Mouse (Mus musculus): ENCODE data around the gene Ppm1l. TPM values are rescaled to one million over a fixed set of nuclear protein-coding genes. Genes with fewer than 3 reads are reported as not detected.

Gene Ppm1l
- polyA plus RNA-seq, 1 experiment = 1.4 TPM

DNA sequence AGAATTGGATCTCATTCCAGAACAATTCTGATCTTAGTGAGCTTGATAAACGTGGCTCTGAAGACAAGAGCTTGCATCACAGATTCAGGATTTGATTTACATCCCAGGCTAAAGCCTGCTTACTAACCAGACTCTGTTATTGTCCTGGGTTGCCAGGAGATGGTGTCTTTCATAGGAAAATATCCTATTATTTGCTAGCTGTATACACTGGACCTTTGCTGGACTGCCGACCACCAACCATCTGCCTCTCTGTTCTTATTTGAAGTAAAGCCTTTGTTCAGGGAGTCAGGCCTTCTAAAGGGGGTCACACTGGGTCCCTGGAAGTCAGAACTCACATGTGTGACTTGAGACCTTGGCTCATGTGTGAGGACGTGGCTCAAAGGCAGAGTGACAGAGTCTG is 111.6 kb downstream of the Ppm1l start:
- no peak for TF ChIP-seq POLR2A (IDR thresholded peaks at IDR 0.05; ENCODE audit: low read depth, low read length)
- TF ChIP-seq CTCF (IDR thresholded peaks at IDR 0.05; ENCODE audit: extremely low read depth, insufficient read depth, insufficient read length, insufficient replicate concordance) = no peak
- H3K4me3 ChIP-seq (ENCODE audit: extremely low read depth, insufficient read depth, insufficient read length) = no peak overlapping the region
- 80% methylated on average over 3 of the region's 3 CpGs for WGBS

DNA sequence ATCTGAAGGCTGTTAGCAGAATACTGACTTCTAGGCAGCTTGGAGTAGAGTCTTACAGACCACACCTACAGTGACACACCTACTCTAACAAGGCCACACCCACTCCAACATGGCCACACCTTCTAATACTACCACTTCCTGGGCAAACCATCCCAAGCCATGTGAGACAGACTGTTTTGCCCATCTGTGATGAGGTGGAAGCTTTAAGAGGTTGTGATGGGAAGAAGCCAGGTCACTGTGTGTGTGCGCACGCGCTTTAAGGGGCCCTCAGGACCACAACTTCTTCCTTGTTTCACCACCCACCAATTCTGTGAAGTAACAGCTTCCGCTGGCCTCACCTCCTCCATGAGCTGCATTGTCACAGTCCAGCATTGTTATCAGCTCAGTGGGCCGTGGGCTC is 112.7 kb downstream of the Ppm1l start:
- TF ChIP-seq POLR2A (IDR thresholded peaks at IDR 0.05; ENCODE audit: low read depth, low read length) (no peak), CTCF (IDR thresholded peaks at IDR 0.05; ENCODE audit: extremely low read depth, insufficient read depth, insufficient read length, insufficient replicate concordance) (no peak)
- Histone ChIP-seq H3K27me3 (ENCODE audit: control insufficient read depth, insufficient read depth, low read length) (no peaks in the 10 kb centered on the region), H3K4me3 (ENCODE audit: extremely low read depth, insufficient read depth, insufficient read length) (no peak overlapping the region), H3K4me1 (ENCODE audit: control insufficient read depth, insufficient read depth, insufficient read length) (no peaks in the 10 kb centered on the region), H3K27ac (ENCODE audit: insufficient read depth, low read length) (no peak overlapping the region), H3K36me3 (ENCODE audit: control insufficient read depth, insufficient read depth, low read length) (no peaks in the 10 kb centered on the region)
- 77% methylated on average over 5 of the region's 5 CpGs for WGBS
- DNase-seq (ENCODE audit: low read depth in 1 of 2, low spot score in 2 of 2) = no peak

More for the DNA sequence above, 111.6 kb downstream of the Ppm1l start:
- Histone ChIP-seq H3K4me1 (ENCODE audit: control insufficient read depth, insufficient read depth, insufficient read length) (no peaks in the 10 kb centered on the region), H3K27me3 (ENCODE audit: control insufficient read depth, insufficient read depth, low read length) (no peaks in the 10 kb centered on the region), H3K36me3 (ENCODE audit: control insufficient read depth, insufficient read depth, low read length) (no peaks in the 10 kb centered on the region), H3K27ac (ENCODE audit: insufficient read depth, low read length) (no peak overlapping the region)
- DNase-seq (ENCODE audit: low read depth in 1 of 2, low spot score in 2 of 2) = no peak

DNA sequence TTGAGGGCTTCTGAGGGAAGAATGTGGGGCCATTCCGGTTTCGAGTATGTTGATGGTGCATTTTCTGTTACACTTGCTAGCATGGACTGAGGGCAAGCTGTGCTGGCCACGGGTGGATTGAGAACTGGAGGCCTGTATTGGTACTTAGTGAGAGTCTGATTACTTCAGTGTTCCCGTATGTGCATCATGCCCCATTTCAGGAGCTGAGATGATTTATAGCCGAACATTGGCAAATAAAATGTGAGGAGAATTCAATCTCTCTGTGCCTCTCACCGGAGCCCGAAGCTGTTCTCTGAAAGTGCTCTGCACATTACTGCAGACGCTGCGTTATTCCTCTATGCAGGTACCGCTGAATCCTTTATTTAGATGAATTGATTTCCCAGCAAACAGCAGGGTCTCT is 116.9 kb downstream of the Ppm1l start:
- Histone ChIP-seq H3K4me3 (ENCODE audit: extremely low read depth, insufficient read depth, insufficient read length) (no peak overlapping the region), H3K4me1 (ENCODE audit: control insufficient read depth, insufficient read depth, insufficient read length) (no peaks in the 10 kb centered on the region), H3K27me3 (ENCODE audit: control insufficient read depth, insufficient read depth, low read length) (no peaks in the 10 kb centered on the region), H3K36me3 (ENCODE audit: control insufficient read depth, insufficient read depth, low read length) (no peaks in the 10 kb centered on the region), H3K27ac (ENCODE audit: insufficient read depth, low read length) (no peak overlapping the region)
- no peak for TF ChIP-seq POLR2A (IDR thresholded peaks at IDR 0.05; ENCODE audit: low read depth, low read length)
- no peak for TF ChIP-seq CTCF (IDR thresholded peaks at IDR 0.05; ENCODE audit: extremely low read depth, insufficient read depth, insufficient read length, insufficient replicate concordance)
- WGBS = 94% methylated on average over 10 of the region's 10 CpGs
- no peak for DNase-seq (ENCODE audit: low read depth in 1 of 2, low spot score in 2 of 2)

DNA sequence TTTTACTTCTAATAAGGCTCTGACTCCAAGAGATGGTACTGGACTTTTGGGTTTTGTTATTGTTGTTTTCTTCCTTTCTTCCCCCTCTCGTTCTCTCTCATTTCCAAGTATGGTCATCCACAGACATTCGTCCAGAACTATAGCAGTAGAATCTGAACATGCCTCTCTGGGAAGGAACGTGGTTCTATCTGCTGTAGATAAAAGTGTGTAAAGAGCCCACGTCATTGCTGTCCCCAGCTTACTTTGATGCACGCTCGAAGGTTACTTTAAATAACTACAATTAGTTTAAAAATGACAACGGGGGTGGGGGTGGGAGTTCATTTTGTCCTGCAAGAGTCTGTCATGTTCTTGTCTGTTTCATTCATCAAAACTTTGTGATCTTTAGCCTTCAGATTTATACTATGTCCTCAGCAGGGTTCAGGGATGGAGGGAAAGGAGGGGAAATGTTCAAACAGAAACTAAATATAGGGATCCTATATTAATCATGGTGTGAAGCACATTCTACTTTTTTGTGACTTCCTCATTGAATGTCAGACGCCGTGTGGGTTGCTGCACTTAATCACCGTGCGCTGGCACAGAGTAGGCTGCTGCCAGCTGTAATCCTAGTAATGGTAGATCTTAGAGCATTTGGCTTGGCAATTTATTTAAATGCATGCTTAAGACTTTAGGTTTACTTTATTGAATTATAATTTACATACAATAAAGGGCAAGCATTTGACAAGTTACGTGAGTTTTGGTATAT is 122.3 kb downstream of the Ppm1l start:
- no peak for DNase-seq (ENCODE audit: low read depth in 1 of 2, low spot score in 2 of 2)
- 40% methylated on average over 12 of the region's 12 CpGs for WGBS
- H3K4me3 ChIP-seq (ENCODE audit: extremely low read depth, insufficient read depth, insufficient read length) = no peak overlapping the region

GRCm38 (mm10) chr3:69440761-69441160 is 124.1 kb downstream of the Ppm1l start:
- no peak overlapping the region for H3K4me3 ChIP-seq (ENCODE audit: extremely low read depth, insufficient read depth, insufficient read length)
- no peaks in the 10 kb centered on the region for H3K4me1 ChIP-seq (ENCODE audit: control insufficient read depth, insufficient read depth, insufficient read length)
- WGBS = 48% methylated on average over 5 of the region's 5 CpGs
- H3K27ac ChIP-seq (ENCODE audit: insufficient read depth, low read length) = no peak overlapping the region
- TF ChIP-seq POLR2A (IDR thresholded peaks at IDR 0.05; ENCODE audit: low read depth, low read length) = no peak
- H3K27me3 ChIP-seq (ENCODE audit: control insufficient read depth, insufficient read depth, low read length) = no peaks in the 10 kb centered on the region
- DNase-seq (ENCODE audit: low read depth in 1 of 2, low spot score in 2 of 2) = no peak
- H3K36me3 ChIP-seq (ENCODE audit: control insufficient read depth, insufficient read depth, low read length) = no peaks in the 10 kb centered on the region

More for the DNA sequence above, 122.3 kb downstream of the Ppm1l start:
- Histone ChIP-seq H3K27me3 (ENCODE audit: control insufficient read depth, insufficient read depth, low read length) (no peaks in the 10 kb centered on the region), H3K36me3 (ENCODE audit: control insufficient read depth, insufficient read depth, low read length) (no peaks in the 10 kb centered on the region), H3K4me1 (ENCODE audit: control insufficient read depth, insufficient read depth, insufficient read length) (no peaks in the 10 kb centered on the region), H3K27ac (ENCODE audit: insufficient read depth, low read length) (no peak overlapping the region)
- TF ChIP-seq POLR2A (IDR thresholded peaks at IDR 0.05; ENCODE audit: low read depth, low read length) = no peak
- TF ChIP-seq CTCF (IDR thresholded peaks at IDR 0.05; ENCODE audit: extremely low read depth, insufficient read depth, insufficient read length, insufficient replicate concordance) = no peak

DNA sequence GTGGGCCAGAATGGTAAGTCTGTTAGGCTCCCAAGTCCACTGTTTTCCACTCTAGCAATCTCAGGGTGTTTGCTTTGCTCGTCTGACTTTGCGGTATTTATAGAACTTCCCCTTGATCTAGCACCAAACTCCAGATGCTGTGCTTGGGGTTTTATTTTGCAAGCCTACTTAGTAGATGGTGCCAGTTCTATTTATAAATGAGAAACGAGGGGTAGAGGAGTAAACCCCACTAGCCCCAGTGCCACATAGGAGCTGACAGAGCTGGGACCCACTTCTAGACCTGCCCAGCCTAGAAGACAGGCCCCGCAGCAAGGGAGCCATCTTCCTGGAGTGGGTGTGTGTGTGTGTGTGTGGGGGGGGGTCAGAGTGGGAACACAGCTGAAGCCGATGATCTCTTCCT is 130.3 kb downstream of the Ppm1l start:
- no peak for DNase-seq (ENCODE audit: low read depth in 1 of 2, low spot score in 2 of 2)
- Histone ChIP-seq H3K27ac (ENCODE audit: insufficient read depth, low read length) (no peak overlapping the region), H3K4me3 (ENCODE audit: extremely low read depth, insufficient read depth, insufficient read length) (no peak overlapping the region), H3K36me3 (ENCODE audit: control insufficient read depth, insufficient read depth, low read length) (no peaks in the 10 kb centered on the region), H3K27me3 (ENCODE audit: control insufficient read depth, insufficient read depth, low read length) (no peaks in the 10 kb centered on the region), H3K4me1 (ENCODE audit: control insufficient read depth, insufficient read depth, insufficient read length) (no peaks in the 10 kb centered on the region)
- TF ChIP-seq CTCF (IDR thresholded peaks at IDR 0.05; ENCODE audit: extremely low read depth, insufficient read depth, insufficient read length, insufficient replicate concordance) (no peak), POLR2A (IDR thresholded peaks at IDR 0.05; ENCODE audit: low read depth, low read length) (no peak)
- WGBS = 29% methylated on average over 5 of the region's 5 CpGs

DNA sequence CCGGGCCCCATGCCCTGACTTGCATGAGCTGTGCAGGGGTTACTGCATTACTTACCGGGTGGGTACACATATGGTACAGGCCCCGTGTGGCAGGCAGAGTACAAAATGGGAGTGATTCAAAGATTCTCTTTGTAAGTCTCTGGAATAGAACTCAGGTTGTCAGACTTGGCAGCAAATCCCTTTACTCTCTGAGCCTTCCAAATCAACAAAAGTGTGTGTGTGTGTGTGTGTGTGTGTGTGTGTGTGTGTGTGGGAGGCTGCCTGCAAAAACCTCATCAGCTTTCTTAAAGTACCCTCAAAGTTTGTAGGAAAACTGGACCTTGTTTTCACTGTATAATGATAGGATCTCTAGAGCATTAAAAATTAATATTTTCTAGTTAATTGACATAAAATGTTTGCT is 132.4 kb downstream of the Ppm1l start:
- Histone ChIP-seq H3K4me3 (ENCODE audit: extremely low read depth, insufficient read depth, insufficient read length) (no peak overlapping the region), H3K36me3 (ENCODE audit: control insufficient read depth, insufficient read depth, low read length) (no peaks in the 10 kb centered on the region), H3K4me1 (ENCODE audit: control insufficient read depth, insufficient read depth, insufficient read length) (no peaks in the 10 kb centered on the region), H3K27me3 (ENCODE audit: control insufficient read depth, insufficient read depth, low read length) (no peaks in the 10 kb centered on the region), H3K27ac (ENCODE audit: insufficient read depth, low read length) (no peak overlapping the region)
- no peak for DNase-seq (ENCODE audit: low read depth in 1 of 2, low spot score in 2 of 2)
- WGBS = 88% methylated on average over 3 of the region's 3 CpGs
- no peak for TF ChIP-seq CTCF (IDR thresholded peaks at IDR 0.05; ENCODE audit: extremely low read depth, insufficient read depth, insufficient read length, insufficient replicate concordance)
- no peak for TF ChIP-seq POLR2A (IDR thresholded peaks at IDR 0.05; ENCODE audit: low read depth, low read length)

All from spleen, adult 2 months (tissue).